Mouse (Mus musculus) liver, postnatal 0 days (tissue): ENCODE measurements around the gene Ttll11.

Source experiments
- CTCF ChIP-seq: sonication (generic); IDR thresholded peaks from 2 replicates; pipeline ENCODE4 v1.5.1; 2016; ENCODE audit warnings: antibody characterized with exemption, low read depth
- EP300 ChIP-seq: IDR thresholded peaks from 2 replicates; pipeline ENCODE4 v1.6.1; 2016; ENCODE audit warnings: antibody characterized with exemption, low read depth, mild to moderate bottlenecking

DNA sequence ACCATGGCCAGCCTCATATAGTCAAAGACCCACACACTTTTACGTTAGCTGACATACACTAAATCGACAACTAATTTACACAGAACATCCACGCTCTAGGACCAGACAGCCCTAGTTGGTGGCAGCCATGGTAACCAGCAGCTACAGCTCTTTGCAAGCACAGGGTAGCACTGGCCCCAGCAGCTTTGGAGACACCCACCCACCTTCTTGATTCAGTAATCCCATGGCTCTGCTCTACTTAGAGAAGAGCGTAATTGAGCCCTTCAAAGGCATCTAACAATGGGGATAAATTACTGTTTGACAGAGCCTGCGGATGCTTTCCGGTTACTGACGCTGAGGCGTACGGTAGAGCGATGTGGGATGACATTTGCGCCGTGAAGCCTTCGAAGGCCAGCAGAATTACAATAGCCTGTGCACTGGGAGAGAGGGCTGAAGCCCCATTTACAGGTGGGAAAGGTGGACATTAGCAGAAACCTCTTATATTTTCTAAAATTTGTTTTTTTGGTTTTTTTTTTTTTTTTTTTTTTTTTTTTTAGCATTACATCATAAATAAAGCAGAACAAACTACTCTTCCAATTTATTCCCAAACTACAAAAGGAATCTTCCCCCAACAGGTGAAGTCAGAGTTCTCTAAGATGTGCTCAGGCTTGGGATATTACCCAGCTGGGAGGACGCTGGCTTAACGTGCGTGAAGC is 136.8 kb downstream of the Ttll11 start:
- TF ChIP-seq CTCF: no peak
- no peak for TF ChIP-seq EP300
